Mouse (Mus musculus): Measurements from ENCODE around the gene Ccdc88c.

GRCm38 (mm10) chr12:101008648-101009047 is 20.2 kb downstream of the Ccdc88c start:
- TF ChIP-seq MYOD1 (IDR thresholded peaks at IDR 0.05; ENCODE audit: control insufficient read depth in 1 of 3, insufficient read length in 2 of 3, low read depth in 2 of 3): no peak
- TF ChIP-seq POLR2AphosphoS2 (IDR thresholded peaks at IDR 0.05; ENCODE audit: insufficient read length, low read depth): no peak
- TF ChIP-seq POLR2A (IDR thresholded peaks at IDR 0.05; ENCODE audit: insufficient read length, low read depth): no peak
- no peak for TF ChIP-seq MAX (IDR thresholded peaks at IDR 0.05; ENCODE audit: low read depth)
- no peak for TF ChIP-seq SRF (IDR thresholded peaks at IDR 0.05; ENCODE audit: control insufficient read depth, insufficient read length, low read depth)
- TF ChIP-seq E2F4 (IDR thresholded peaks at IDR 0.05; ENCODE audit: insufficient read depth): no peak
- TF ChIP-seq TCF12 (IDR thresholded peaks at IDR 0.05; ENCODE audit: insufficient read depth, poor library complexity, severe bottlenecking): no peak
- no peak for TF ChIP-seq USF1 (IDR thresholded peaks at IDR 0.05; ENCODE audit: low read depth)
- no peak for TF ChIP-seq MYOG (IDR thresholded peaks at IDR 0.05; ENCODE audit: control insufficient read depth in 1 of 3, insufficient read depth in 1 of 3, insufficient read length in 2 of 3, low read depth in 2 of 3)
- TF ChIP-seq TCF3 (IDR thresholded peaks at IDR 0.05; ENCODE audit: insufficient read length, low read depth): no peak
- TF ChIP-seq CEBPB (IDR thresholded peaks at IDR 0.05; ENCODE audit: insufficient read depth, poor library complexity, severe bottlenecking): no peak
- TF ChIP-seq REST (IDR thresholded peaks at IDR 0.05; ENCODE audit: insufficient read depth, insufficient read length): no peak
